Mouse (Mus musculus) liver, embryonic 14.5 days (tissue): Measurements from ENCODE around the gene Gnaq.

Experiments
- CTCF ChIP-seq: IDR thresholded peaks from 2 replicates; pipeline ENCODE4 v1.5.1; 2016; ENCODE audit warnings: antibody characterized with exemption, low read depth, control low read depth
- EP300 ChIP-seq: IDR thresholded peaks from 2 replicates; pipeline ENCODE4 v1.6.1; 2016; ENCODE audit warnings: antibody characterized with exemption, low read depth

- TF ChIP-seq CTCF = no peak
- TF ChIP-seq EP300 = no peak
Measured at GRCm38 (mm10) chr19:16301336-16301735, 168.7 kb downstream of the Gnaq start.
